Mouse (Mus musculus): Measurements from ENCODE around the gene Traf2. TPM values are rescaled to one million over a fixed set of nuclear protein-coding genes. Genes with fewer than 3 reads are reported as not detected.

Traf2 gene
- polyA plus RNA-seq, 1 experiment, result 15.5 TPM

DNA sequence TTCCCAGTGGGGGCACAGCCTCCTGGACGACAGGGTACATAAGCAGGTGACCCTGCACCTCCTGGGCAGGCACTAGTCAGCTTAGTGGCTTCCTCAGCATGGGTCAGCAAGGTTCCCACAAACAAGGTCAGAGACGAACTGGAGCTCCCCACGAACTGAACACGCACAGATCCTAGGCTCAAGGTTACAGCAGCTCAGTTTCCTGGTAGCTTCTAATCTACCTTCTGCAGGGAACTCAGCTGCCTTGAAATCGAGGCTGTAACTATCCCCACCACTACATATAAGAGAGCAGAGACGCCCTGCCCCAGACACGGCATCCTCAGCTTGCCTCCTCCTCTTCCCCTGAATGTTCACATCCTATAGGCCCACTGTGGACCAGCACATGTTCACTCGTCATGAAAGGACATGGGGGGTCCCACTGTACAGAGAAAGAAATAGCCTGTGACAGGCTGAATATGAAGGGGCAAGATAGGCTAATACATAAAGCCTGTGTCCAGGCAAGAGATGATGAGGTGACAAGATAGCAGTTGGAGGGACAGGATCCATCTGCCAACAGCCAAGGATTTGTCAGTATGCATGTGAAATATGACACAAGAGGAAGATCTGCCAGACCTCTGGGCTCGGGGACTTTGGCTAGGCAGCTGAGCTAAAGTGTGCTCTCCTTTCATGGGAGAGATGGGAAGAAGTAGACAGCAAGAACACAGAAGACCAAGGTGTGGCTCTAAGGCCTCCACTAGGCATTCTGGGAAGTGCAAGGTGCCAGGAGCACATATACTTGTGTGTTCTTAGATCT is 20.0 kb downstream of the Traf2 start:
- Histone ChIP-seq H3K4me1 (ENCODE audit: control insufficient read depth, insufficient read depth, low read length) (no peaks in the 10 kb centered on the region), H3K27ac (ENCODE audit: insufficient read depth, low read depth, low read length) (no peak overlapping the region), H3K4me3 (ENCODE audit: insufficient read depth, low read length) (no peak overlapping the region)
- no peak for TF ChIP-seq CTCF (IDR thresholded peaks at IDR 0.05; ENCODE audit: low read depth, low read length)
- no peak for TF ChIP-seq POLR2A (IDR thresholded peaks at IDR 0.05; ENCODE audit: borderline replicate concordance, low read depth, low read length)

DNA sequence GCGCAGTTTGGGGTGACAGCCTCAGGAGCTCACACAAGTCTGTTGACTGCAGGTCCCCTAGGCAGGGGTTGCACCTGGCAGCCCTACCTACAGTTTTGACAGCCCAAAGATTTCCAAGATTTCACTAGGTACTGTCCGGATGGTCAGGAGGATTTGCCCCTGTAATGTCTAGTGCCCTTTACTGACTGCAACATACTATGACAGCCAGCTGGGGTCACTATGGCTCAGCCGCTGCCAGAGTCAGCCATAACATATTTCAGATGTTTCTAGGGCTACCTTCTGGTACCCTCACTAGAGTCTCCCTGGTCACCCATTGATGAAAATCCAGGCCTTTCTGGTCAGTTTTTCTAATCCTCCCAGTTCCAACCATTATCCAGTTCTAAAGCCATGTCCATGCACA is 36.8 kb downstream of the Traf2 start:
- Histone ChIP-seq H3K27ac (ENCODE audit: insufficient read depth, low read depth, low read length) (no peak overlapping the region), H3K4me1 (ENCODE audit: control insufficient read depth, insufficient read depth, low read length) (no peaks in the 10 kb centered on the region), H3K4me3 (ENCODE audit: insufficient read depth, low read length) (no peak overlapping the region)
- TF ChIP-seq POLR2A (IDR thresholded peaks at IDR 0.05; ENCODE audit: borderline replicate concordance, low read depth, low read length) (no peak), CTCF (IDR thresholded peaks at IDR 0.05; ENCODE audit: low read depth, low read length) (no peak)

DNA sequence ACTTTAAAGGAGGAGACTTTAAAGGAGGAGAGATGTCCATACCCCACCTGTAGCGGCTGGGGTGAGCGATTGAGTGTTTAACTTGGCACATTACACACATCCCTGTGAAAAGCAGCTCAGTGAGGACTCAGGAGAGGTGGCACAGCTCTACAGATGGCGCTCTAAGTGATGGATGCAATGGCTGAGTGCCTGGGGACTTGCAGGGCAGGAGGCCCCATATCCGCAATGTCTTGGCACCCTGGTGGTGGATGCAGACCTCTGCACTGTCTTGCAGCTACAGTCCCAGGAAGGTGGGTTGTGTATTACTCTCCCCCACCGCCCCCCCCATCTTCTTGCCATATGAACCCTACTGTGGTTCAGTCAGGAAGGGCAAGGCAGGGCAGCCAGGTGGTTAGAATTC is 39.8 kb downstream of the Traf2 start:
- Histone ChIP-seq H3K4me3 (ENCODE audit: insufficient read depth, low read length) (no peak overlapping the region), H3K27ac (ENCODE audit: insufficient read depth, low read depth, low read length) (no peak overlapping the region), H3K4me1 (ENCODE audit: control insufficient read depth, insufficient read depth, low read length) (peaks cover 7% of the 10 kb centered on the region)
- no peak for TF ChIP-seq CTCF (IDR thresholded peaks at IDR 0.05; ENCODE audit: low read depth, low read length)
- no peak for TF ChIP-seq POLR2A (IDR thresholded peaks at IDR 0.05; ENCODE audit: borderline replicate concordance, low read depth, low read length)

DNA sequence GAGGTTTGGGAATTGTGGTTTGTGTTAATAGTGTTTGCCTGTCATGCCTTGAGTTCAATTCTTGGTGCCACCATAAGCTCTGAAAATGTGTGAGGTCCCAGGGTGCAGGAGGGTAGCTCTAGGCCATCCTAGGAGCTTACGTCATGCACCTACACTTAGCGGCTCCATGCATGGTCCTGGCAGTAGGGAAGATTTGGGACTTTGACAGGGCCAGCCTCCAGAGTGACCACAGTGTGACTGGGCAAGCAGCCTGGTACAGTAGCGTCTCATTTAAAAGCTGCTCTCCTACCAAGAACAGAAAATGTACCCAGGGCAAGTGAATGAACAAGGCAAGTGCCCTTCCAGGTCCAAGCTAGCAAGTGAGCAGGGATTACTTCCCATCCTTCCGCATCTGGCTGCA is 40.9 kb downstream of the Traf2 start:
- Histone ChIP-seq H3K4me1 (ENCODE audit: control insufficient read depth, insufficient read depth, low read length) (peaks cover 10% of the 10 kb centered on the region), H3K27ac (ENCODE audit: insufficient read depth, low read depth, low read length) (no peak overlapping the region), H3K4me3 (ENCODE audit: insufficient read depth, low read length) (no peak overlapping the region)
- TF ChIP-seq CTCF (IDR thresholded peaks at IDR 0.05; ENCODE audit: low read depth, low read length) (no peak), POLR2A (IDR thresholded peaks at IDR 0.05; ENCODE audit: borderline replicate concordance, low read depth, low read length) (no peak)

- Histone ChIP-seq H3K27ac (ENCODE audit: insufficient read depth, low read depth, low read length) (no peak overlapping the region), H3K4me3 (ENCODE audit: insufficient read depth, low read length) (no peak overlapping the region), H3K4me1 (ENCODE audit: control insufficient read depth, insufficient read depth, low read length) (peaks cover 13% of the 10 kb centered on the region)
- TF ChIP-seq CTCF (IDR thresholded peaks at IDR 0.05; ENCODE audit: low read depth, low read length) (no peak), POLR2A (IDR thresholded peaks at IDR 0.05; ENCODE audit: borderline replicate concordance, low read depth, low read length) (no peak)
These were observed 41.7 kb downstream of the Traf2 start for GRCm38 (mm10) chr2:25505000-25505399.

DNA sequence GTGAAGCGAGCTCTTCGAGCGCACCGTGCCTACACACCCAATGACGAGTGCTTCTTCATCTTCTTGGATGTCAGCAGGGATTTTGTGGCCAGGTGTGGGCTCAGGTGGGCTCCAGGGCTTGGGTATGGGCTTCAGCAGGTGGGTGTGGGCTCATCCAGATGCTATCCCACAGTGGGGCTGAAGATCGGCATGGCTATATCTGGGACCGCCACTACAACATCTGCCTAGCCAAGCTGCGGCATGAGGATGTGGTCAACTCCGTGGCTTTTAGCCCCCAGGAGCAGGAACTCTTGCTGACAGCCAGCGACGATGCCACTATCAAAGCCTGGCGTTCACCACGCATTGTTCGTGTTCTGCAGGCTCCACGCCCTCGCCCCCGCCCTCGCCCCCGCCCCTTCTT is 42.2 kb downstream of the Traf2 start:
- H3K27ac ChIP-seq (ENCODE audit: insufficient read depth, low read depth, low read length), result no peak overlapping the region
- no peak overlapping the region for H3K4me3 ChIP-seq (ENCODE audit: insufficient read depth, low read length)
- peaks cover 14% of the 10 kb centered on the region for H3K4me1 ChIP-seq (ENCODE audit: control insufficient read depth, insufficient read depth, low read length)
- no peak for TF ChIP-seq CTCF (IDR thresholded peaks at IDR 0.05; ENCODE audit: low read depth, low read length)
- no peak for TF ChIP-seq POLR2A (IDR thresholded peaks at IDR 0.05; ENCODE audit: borderline replicate concordance, low read depth, low read length)

GRCm38 (mm10) chr2:25502726-25503125 is 44.0 kb downstream of the Traf2 start:
- Histone ChIP-seq H3K4me1 (ENCODE audit: control insufficient read depth, insufficient read depth, low read length) (peaks cover 23% of the 10 kb centered on the region), H3K4me3 (ENCODE audit: insufficient read depth, low read length) (no peak overlapping the region), H3K27ac (ENCODE audit: insufficient read depth, low read depth, low read length) (no peak overlapping the region)
- TF ChIP-seq CTCF (IDR thresholded peaks at IDR 0.05; ENCODE audit: low read depth, low read length), result no peak
- TF ChIP-seq POLR2A (IDR thresholded peaks at IDR 0.05; ENCODE audit: borderline replicate concordance, low read depth, low read length), result no peak

DNA sequence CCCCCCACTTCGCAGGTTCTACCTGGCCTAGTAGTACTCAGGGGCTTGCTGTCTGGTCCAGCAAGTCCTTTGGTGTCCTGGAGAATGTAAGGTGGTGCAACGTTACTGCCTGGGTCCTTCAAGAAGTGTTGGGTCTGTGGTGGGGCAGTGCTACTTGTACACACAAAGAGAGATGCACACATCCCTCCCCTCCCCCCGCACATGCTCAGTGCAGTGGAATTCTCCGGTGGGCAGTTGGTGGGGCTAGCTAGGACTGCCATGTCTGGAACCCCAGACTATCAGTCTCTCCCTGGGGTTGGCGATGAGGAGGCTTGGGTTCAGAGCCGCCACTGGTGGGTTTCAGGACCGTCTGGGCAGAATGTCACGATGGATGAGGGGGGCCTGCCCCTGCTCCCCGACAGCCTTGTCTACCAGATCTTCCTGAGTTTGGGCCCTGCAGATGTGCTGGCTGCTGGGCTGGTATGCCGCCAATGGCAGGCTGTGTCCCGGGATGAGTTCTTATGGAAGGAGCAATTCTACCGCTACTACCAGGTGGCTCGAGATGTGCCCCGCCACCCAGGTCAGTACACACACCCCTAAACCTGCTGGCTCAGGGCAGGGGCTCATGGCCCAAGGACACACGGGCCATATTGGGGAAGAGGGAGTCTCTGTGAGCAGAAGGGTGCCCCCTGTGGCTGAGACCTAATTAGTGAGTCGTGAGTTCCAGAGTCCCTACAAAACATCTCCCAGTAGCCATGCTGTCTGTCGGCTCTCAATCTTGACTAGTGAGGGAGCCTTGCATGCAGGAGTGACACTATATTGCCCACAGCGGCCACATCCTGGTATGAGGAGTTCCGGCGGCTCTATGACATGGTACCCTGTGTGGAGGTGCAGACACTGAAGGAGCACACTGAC is 44.9 kb downstream of the Traf2 start, which contains the start of gene C8g:
C8g (minus strand) TSS at position 127 of the 894 bp plus-strand sequence.
- H3K4me1 ChIP-seq (ENCODE audit: control insufficient read depth, insufficient read depth, low read length), result peaks cover 32% of the 10 kb centered on the region
- H3K27ac ChIP-seq (ENCODE audit: insufficient read depth, low read depth, low read length), result peak within 1 kb of the TSS; percentile 59
- TF ChIP-seq CTCF (IDR thresholded peaks at IDR 0.05; ENCODE audit: low read depth, low read length) (no peak), POLR2A (IDR thresholded peaks at IDR 0.05; ENCODE audit: borderline replicate concordance, low read depth, low read length) (no peak)
- peak within 1 kb of the TSS; percentile 94 for H3K4me3 ChIP-seq (ENCODE audit: insufficient read depth, low read length)

GRCm38 (mm10) chr2:25500576-25501405 is 45.9 kb downstream of the Traf2 start, which contains the start of gene Fbxw5:
TSS of gene Fbxw5 (plus strand) at chr2:25500750.
- peak within 1 kb of the TSS; percentile 59 for H3K27ac ChIP-seq (ENCODE audit: insufficient read depth, low read depth, low read length)
- peak within 1 kb of the TSS; percentile 94 for H3K4me3 ChIP-seq (ENCODE audit: insufficient read depth, low read length)
- peaks cover 34% of the 10 kb centered on the region for H3K4me1 ChIP-seq (ENCODE audit: control insufficient read depth, insufficient read depth, low read length)
- no peak for TF ChIP-seq CTCF (IDR thresholded peaks at IDR 0.05; ENCODE audit: low read depth, low read length)
- no peak for TF ChIP-seq POLR2A (IDR thresholded peaks at IDR 0.05; ENCODE audit: borderline replicate concordance, low read depth, low read length)
